Mouse (Mus musculus) erythroblast, embryonic 14.5 days (primary cell): ENCODE measurements around the gene Btbd2.

Source experiments
- GATA1 ChIP-seq: IDR thresholded peaks from 2 replicates; pipeline ENCODE4 v1.6.1; 2012; ENCODE audit warnings: low read length, inconsistent platforms, mixed read lengths
- TAL1 ChIP-seq: IDR thresholded peaks from 3 replicates; pipeline ENCODE4 v1.6.1; 2012; ENCODE audit warnings: low read length, inconsistent platforms, mixed read lengths

DNA sequence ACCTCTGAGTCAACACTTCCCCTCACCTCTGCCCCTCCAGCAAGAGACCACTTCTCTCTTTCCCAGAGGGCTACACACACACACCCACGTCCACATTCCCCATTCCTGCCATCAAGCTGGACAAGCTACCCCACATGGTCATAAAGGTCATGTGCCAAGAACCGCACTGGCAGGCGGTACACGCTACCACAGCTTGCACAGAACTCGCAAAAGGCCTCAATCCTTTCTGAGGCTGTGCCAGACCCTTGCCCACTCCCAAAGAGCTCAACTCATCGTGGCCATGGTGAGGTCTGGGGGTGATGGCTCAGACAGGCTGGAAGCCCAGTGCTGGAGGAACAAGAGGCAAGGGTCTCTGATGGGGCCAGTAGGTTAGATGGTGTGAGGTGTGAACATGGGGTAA, 2.0 kb downstream of the Btbd2 start:
- TF ChIP-seq TAL1 (no peak), GATA1 (no peak)
